ENCODE assay signal across 31 mouse cellular contexts in the genomic region with DNA sequence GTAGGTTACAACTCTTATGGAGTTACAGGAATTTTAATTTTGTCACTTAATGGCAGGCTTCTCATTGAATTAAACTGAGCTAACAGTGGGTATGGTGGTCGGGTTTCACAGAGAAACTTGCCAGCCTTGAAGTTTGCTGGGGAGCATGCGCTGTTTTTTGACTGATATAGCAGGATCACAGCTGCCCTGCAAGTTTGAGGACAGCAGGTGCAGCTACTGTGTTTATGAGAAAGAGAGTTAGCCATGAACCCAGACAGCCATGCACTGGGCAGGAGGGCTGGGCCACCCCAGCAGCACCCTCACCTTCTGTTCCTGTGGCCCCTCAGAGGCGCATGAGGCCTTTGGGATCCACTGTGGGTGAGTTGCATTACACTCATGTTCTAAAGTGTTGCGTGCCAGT.
"Had no signal": no experiment of that assay in that cellular context is flagged by ENCODE, and none has a peak within 500 bp of the region (broad histone marks: within the 10 kb centered on the region; RNA-seq: fewer than 3 reads in every experiment).

No protein-coding gene starts in this region.

- H3K9ac ChIP-seq: limb, embryonic 12.5 days; limb, embryonic 13.5 days; limb, embryonic 15.5 days; liver, embryonic 12.5 days; liver, embryonic 13.5 days; liver, embryonic 14.5 days; liver, embryonic 15.5 days; liver, postnatal 0 days; lung, embryonic 14.5 days; lung, embryonic 15.5 days; midbrain, embryonic 12.5 days; midbrain, embryonic 15.5 days; neural tube, embryonic 12.5 days had no signal

- H3K27me3 ChIP-seq: limb, embryonic 12.5 days; limb, embryonic 13.5 days; limb, embryonic 15.5 days; liver, embryonic 12.5 days; liver, embryonic 13.5 days; liver, embryonic 15.5 days; lung, embryonic 15.5 days; megakaryocyte, embryonic 14.5 days; midbrain, embryonic 12.5 days; midbrain, embryonic 13.5 days; midbrain, embryonic 15.5 days had no signal

- H3K36me3 ChIP-seq: limb, embryonic 12.5 days; limb, embryonic 13.5 days; limb, embryonic 15.5 days; liver, embryonic 12.5 days; liver, embryonic 13.5 days; liver, embryonic 15.5 days; lung, embryonic 15.5 days; midbrain, embryonic 10.5 days; midbrain, embryonic 12.5 days; midbrain, embryonic 13.5 days; midbrain, embryonic 15.5 days; neural tube, embryonic 12.5 days had no signal

- H3K4me2 ChIP-seq: limb, embryonic 12.5 days; limb, embryonic 13.5 days; limb, embryonic 15.5 days; liver, embryonic 11.5 days; liver, embryonic 12.5 days; liver, embryonic 13.5 days; liver, embryonic 15.5 days; lung, embryonic 14.5 days; lung, embryonic 15.5 days; midbrain, embryonic 11.5 days; midbrain, embryonic 12.5 days; midbrain, embryonic 13.5 days; midbrain, embryonic 15.5 days; neural tube, embryonic 12.5 days had no signal

- H3K4me3 ChIP-seq: limb, embryonic 10.5 days; limb, embryonic 12.5 days; limb, embryonic 13.5 days; limb, embryonic 15.5 days; liver, embryonic 12.5 days; liver, embryonic 13.5 days; liver, embryonic 15.5 days; lung, embryonic 15.5 days; megakaryocyte, embryonic 14.5 days; midbrain, embryonic 10.5 days; midbrain, embryonic 12.5 days; midbrain, embryonic 13.5 days; midbrain, embryonic 15.5 days; neural tube, embryonic 12.5 days had no signal

- DNase-seq: left cerebral cortex, postnatal 4 days; liver; liver, embryonic 13.5 days; liver, postnatal 0 days; lung, adult 18-20 months; lung, adult 2 months; lung, embryonic 14.5 days; lung, postnatal 10 days; lung, postnatal 14 days; lung, postnatal 36 days; lung, postnatal 4 days; midbrain, embryonic 14.5 days had no signal

- ATAC-seq: liver, embryonic 12.5 days; liver, postnatal 0 days; lung, postnatal 0 days; midbrain, embryonic 16.5 days had no signal

- H3K4me1 ChIP-seq: liver, embryonic 13.5 days; liver, embryonic 15.5 days had no signal

- H3K27ac ChIP-seq: limb, embryonic 10.5 days; limb, embryonic 12.5 days; limb, embryonic 13.5 days; limb, embryonic 15.5 days; liver, embryonic 12.5 days; liver, embryonic 13.5 days; liver, embryonic 14.5 days; liver, embryonic 15.5 days; lung, embryonic 15.5 days; macrophage; midbrain, embryonic 10.5 days; midbrain, embryonic 15.5 days; neural tube, embryonic 12.5 days had no signal

- H3K9me3 ChIP-seq: limb, embryonic 10.5 days; limb, embryonic 12.5 days; limb, embryonic 13.5 days; limb, embryonic 15.5 days; liver, embryonic 12.5 days; liver, embryonic 13.5 days; liver, embryonic 15.5 days; lung, embryonic 15.5 days; megakaryocyte, embryonic 14.5 days; midbrain, embryonic 10.5 days; midbrain, embryonic 12.5 days; midbrain, embryonic 13.5 days; midbrain, embryonic 15.5 days; neural tube, embryonic 12.5 days had no signal
